Mouse (Mus musculus): ENCODE data around the gene Prdx2. TPM values are rescaled to one million over a fixed set of nuclear protein-coding genes. Genes with fewer than 3 reads are reported as not detected.

Prdx2 gene
- polyA plus RNA-seq, 1 experiment from 2014 or later, result 965 TPM

- no peak overlapping the region for H3K4me2 ChIP-seq (replicated peaks; ENCODE audit: low read depth, low read length)
- H3K4me1 ChIP-seq (ENCODE audit: control insufficient read depth, insufficient read depth, low read length), result peaks cover 9% of the 10 kb centered on the region; the same call in 1 of the 2 replicates
- H3K36me3 ChIP-seq (ENCODE audit: control insufficient read depth, insufficient read depth, low read length), result no peaks in the 10 kb centered on the region
- ATAC-seq (ENCODE audit: low FRiP score, low TSS enrichment), result 0 out of 2 replicates have a peak, but pooled peaks have one; percentile 6
- H3K27me3 ChIP-seq (ENCODE audit: control insufficient read depth, insufficient read depth, low read length), result peaks cover 60% of the 10 kb centered on the region
- no peak overlapping the region for H3K4me3 ChIP-seq (ENCODE audit: low read length)
- no peak overlapping the region for H3K27ac ChIP-seq (ENCODE audit: low read depth, low read length)
- 5% methylated on average over 14 of the region's 14 CpGs for WGBS
- no peaks in the 10 kb centered on the region; the same call in 1 of the 2 replicates for H3K9me3 ChIP-seq (ENCODE audit: control insufficient read depth, low read length)
- no peak overlapping the region for H3K9ac ChIP-seq (ENCODE audit: low read depth, low read length)
Measured at GRCm38 (mm10) chr8:84935489-84935888, 33.9 kb upstream of the Prdx2 start.

- Histone ChIP-seq H3K27me3 (ENCODE audit: control insufficient read depth, insufficient read depth, low read length) (peaks cover 60% of the 10 kb centered on the region), H3K4me2 (replicated peaks; ENCODE audit: low read depth, low read length) (peak overlapping the region; percentile 65), H3K27ac (ENCODE audit: low read depth, low read length) (no peak overlapping the region), H3K9me3 (ENCODE audit: control insufficient read depth, low read length) (no peaks in the 10 kb centered on the region; the same call in 1 of the 2 replicates), H3K36me3 (ENCODE audit: control insufficient read depth, insufficient read depth, low read length) (no peaks in the 10 kb centered on the region), H3K4me3 (ENCODE audit: low read length) (peak overlapping the region; percentile 46), H3K9ac (ENCODE audit: low read depth, low read length) (peak overlapping the region; percentile 34; the same call in 1 of the 2 replicates), H3K4me1 (ENCODE audit: control insufficient read depth, insufficient read depth, low read length) (peaks cover 9% of the 10 kb centered on the region; the same call in 1 of the 2 replicates)
- peak; percentile 56; the same call in 1 of the 2 replicates for ATAC-seq (ENCODE audit: low FRiP score, low TSS enrichment)
- 22% methylated on average over 21 of the region's 23 CpGs for WGBS
Measured at GRCm38 (mm10) chr8:84936041-84936961, 33.1 kb upstream of the Prdx2 start.

GRCm38 (mm10) chr8:84936962-84937546, 32.3 kb upstream of the Prdx2 start, which contains the start of gene Mast1:
TSS of gene Mast1 (minus strand) at chr8:84937359.
- no peaks in the 10 kb centered on the region for H3K36me3 ChIP-seq (ENCODE audit: control insufficient read depth, insufficient read depth, low read length)
- peaks cover 57% of the 10 kb centered on the region for H3K27me3 ChIP-seq (ENCODE audit: control insufficient read depth, insufficient read depth, low read length)
- H3K9me3 ChIP-seq (ENCODE audit: control insufficient read depth, low read length), result no peaks in the 10 kb centered on the region; the same call in 1 of the 2 replicates
- peak within 1 kb of the TSS; percentile 34; the same call in 1 of the 2 replicates for H3K9ac ChIP-seq (ENCODE audit: low read depth, low read length)
- peak; percentile 59 for ATAC-seq (ENCODE audit: low FRiP score, low TSS enrichment)
- no peak within 1 kb of the TSS for H3K27ac ChIP-seq (ENCODE audit: low read depth, low read length)
- peak within 1 kb of the TSS; percentile 65 for H3K4me2 ChIP-seq (replicated peaks; ENCODE audit: low read depth, low read length)
- peak within 1 kb of the TSS; percentile 46 for H3K4me3 ChIP-seq (ENCODE audit: low read length)
- under 1% methylated on average over 47 of the region's 50 CpGs for WGBS
- peaks cover 9% of the 10 kb centered on the region; the same call in 1 of the 2 replicates for H3K4me1 ChIP-seq (ENCODE audit: control insufficient read depth, insufficient read depth, low read length)

- Histone ChIP-seq H3K27ac (ENCODE audit: low read depth, low read length) (no peak overlapping the region), H3K4me2 (replicated peaks; ENCODE audit: low read depth, low read length) (peak overlapping the region; percentile 65), H3K9ac (ENCODE audit: low read depth, low read length) (no peak overlapping the region), H3K4me1 (ENCODE audit: control insufficient read depth, insufficient read depth, low read length) (peaks cover 9% of the 10 kb centered on the region; the same call in 1 of the 2 replicates), H3K27me3 (ENCODE audit: control insufficient read depth, insufficient read depth, low read length) (peaks cover 60% of the 10 kb centered on the region), H3K36me3 (ENCODE audit: control insufficient read depth, insufficient read depth, low read length) (no peaks in the 10 kb centered on the region), H3K9me3 (ENCODE audit: control insufficient read depth, low read length) (no peaks in the 10 kb centered on the region; the same call in 1 of the 2 replicates), H3K4me3 (ENCODE audit: low read length) (peak overlapping the region; percentile 46; the same call in 1 of the 2 replicates)
- no peak for ATAC-seq (ENCODE audit: low FRiP score, low TSS enrichment)
- WGBS, result 71% methylated on average over 13 of the region's 13 CpGs
Measured at GRCm38 (mm10) chr8:84937620-84938485, 31.5 kb upstream of the Prdx2 start.

- peaks cover 7% of the 10 kb centered on the region; the same call in 1 of the 2 replicates for H3K4me1 ChIP-seq (ENCODE audit: control insufficient read depth, insufficient read depth, low read length)
- H3K9me3 ChIP-seq (ENCODE audit: control insufficient read depth, low read length), result no peaks in the 10 kb centered on the region; the same call in 1 of the 2 replicates
- H3K36me3 ChIP-seq (ENCODE audit: control insufficient read depth, insufficient read depth, low read length), result no peaks in the 10 kb centered on the region
- no peak overlapping the region for H3K9ac ChIP-seq (ENCODE audit: low read depth, low read length)
- H3K4me3 ChIP-seq (ENCODE audit: low read length), result no peak overlapping the region
- H3K4me2 ChIP-seq (replicated peaks; ENCODE audit: low read depth, low read length), result no peak overlapping the region
- peaks cover 62% of the 10 kb centered on the region for H3K27me3 ChIP-seq (ENCODE audit: control insufficient read depth, insufficient read depth, low read length)
- 24% methylated on average over 4 of the region's 4 CpGs for WGBS
- H3K27ac ChIP-seq (ENCODE audit: low read depth, low read length), result no peak overlapping the region
- ATAC-seq (ENCODE audit: low FRiP score, low TSS enrichment), result no peak
Measured at GRCm38 (mm10) chr8:84943699-84944098, 25.7 kb upstream of the Prdx2 start.

GRCm38 (mm10) chr8:84944478-84945160, 24.8 kb upstream of the Prdx2 start:
- H3K9ac ChIP-seq (ENCODE audit: low read depth, low read length), result no peak overlapping the region
- ATAC-seq (ENCODE audit: low FRiP score, low TSS enrichment), result no peak
- H3K27ac ChIP-seq (ENCODE audit: low read depth, low read length), result no peak overlapping the region
- H3K4me3 ChIP-seq (ENCODE audit: low read length), result peak overlapping the region; percentile 45; the same call in 1 of the 2 replicates
- peaks cover 7% of the 10 kb centered on the region; the same call in 1 of the 2 replicates for H3K4me1 ChIP-seq (ENCODE audit: control insufficient read depth, insufficient read depth, low read length)
- WGBS, result 2% methylated on average over 26 of the region's 26 CpGs
- no peak overlapping the region for H3K4me2 ChIP-seq (replicated peaks; ENCODE audit: low read depth, low read length)
- no peaks in the 10 kb centered on the region for H3K36me3 ChIP-seq (ENCODE audit: control insufficient read depth, insufficient read depth, low read length)
- H3K9me3 ChIP-seq (ENCODE audit: control insufficient read depth, low read length), result no peaks in the 10 kb centered on the region
- peaks cover 62% of the 10 kb centered on the region for H3K27me3 ChIP-seq (ENCODE audit: control insufficient read depth, insufficient read depth, low read length)

- Histone ChIP-seq H3K9me3 (ENCODE audit: control insufficient read depth, low read length) (no peaks in the 10 kb centered on the region), H3K9ac (ENCODE audit: low read depth, low read length) (no peak overlapping the region), H3K4me2 (replicated peaks; ENCODE audit: low read depth, low read length) (no peak overlapping the region; the same call in 1 of the 2 replicates), H3K4me3 (ENCODE audit: low read length) (peak overlapping the region; percentile 45), H3K36me3 (ENCODE audit: control insufficient read depth, insufficient read depth, low read length) (no peaks in the 10 kb centered on the region), H3K4me1 (ENCODE audit: control insufficient read depth, insufficient read depth, low read length) (peaks cover 7% of the 10 kb centered on the region; the same call in 1 of the 2 replicates), H3K27me3 (ENCODE audit: control insufficient read depth, insufficient read depth, low read length) (peaks cover 68% of the 10 kb centered on the region), H3K27ac (ENCODE audit: low read depth, low read length) (no peak overlapping the region)
- 3% methylated on average over 11 of the region's 11 CpGs for WGBS
- ATAC-seq (ENCODE audit: low FRiP score, low TSS enrichment), result peak; percentile 10; the same call in 1 of the 2 replicates
Measured at GRCm38 (mm10) chr8:84945235-84945632, 24.2 kb upstream of the Prdx2 start.

Measured in kidney, embryonic 14.5 days (tissue).